Mouse (Mus musculus) kidney, postnatal 25 days (tissue): ENCODE results near the gene Usp25.

Experiments used
- DNase-seq, 2 experiments: peaks; one replicate each; pipeline ENCODE4 v3.0.0; 2021; ENCODE audit warnings: mixed read lengths in 2 of 2

Gene Usp25

GRCm38 (mm10) chr16:77013427-77014320 lies at the start of gene Usp25:
Gene Usp25 (plus strand): TSS chr16:77013706.
- DNase-seq, result peak; percentile 95 to 96

DNA sequence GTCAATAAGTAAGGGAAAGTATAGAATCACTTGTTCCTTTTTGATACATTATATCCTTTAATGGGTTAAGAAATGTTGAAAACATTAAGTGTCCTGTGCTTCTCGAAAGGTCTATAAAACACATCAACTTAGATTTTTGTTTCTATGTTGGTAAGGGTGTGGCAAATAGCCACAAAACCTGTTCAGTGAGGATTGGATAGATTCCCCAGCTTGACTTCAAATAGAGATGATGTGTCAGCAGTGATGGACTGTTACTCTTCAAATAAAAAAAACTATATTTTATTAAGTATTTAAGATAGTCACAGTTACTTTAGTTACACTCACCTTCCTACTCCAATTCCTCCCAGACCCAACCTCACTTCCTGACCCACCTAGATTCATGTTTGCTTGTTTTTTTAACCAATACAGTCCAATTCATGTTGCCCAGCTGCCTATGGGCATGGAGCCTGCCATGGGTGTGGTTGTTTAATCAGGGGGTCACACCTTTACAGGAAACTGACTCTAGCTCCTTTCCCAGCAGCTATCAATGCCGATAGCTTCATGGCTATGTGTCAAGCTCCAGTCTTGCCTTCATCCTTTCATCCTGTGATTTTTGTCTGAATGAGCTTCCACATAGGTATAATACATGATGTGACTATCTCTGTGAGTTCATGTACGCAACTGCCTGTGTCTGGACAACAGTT lies 45.8 kb upstream of the Usp25 start:
- DNase-seq, result no peak

DNA sequence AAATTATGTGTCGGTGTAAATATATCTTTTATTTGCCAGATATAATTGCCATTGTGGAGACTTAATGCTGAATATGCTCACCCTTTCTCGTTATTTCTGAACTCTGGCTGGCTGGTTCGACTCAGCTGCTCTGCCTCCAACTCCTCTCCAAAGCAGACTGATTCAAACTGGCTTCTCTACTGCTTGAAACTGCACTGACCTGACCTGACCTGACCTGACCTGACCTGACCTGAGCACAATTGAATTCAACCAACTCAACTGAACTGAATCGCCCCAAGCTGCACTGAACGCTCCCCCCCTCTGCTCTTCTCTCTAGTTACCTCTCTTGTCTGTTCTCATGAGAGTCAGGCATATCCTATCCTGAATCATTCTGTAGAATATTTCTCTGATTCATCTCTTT lies 42.3 kb upstream of the Usp25 start:
- no peak for DNase-seq

- DNase-seq, result peak in 1 of 2 experiments; percentile 31
Observed at GRCm38 (mm10) chr16:76976787-76977430, 36.6 kb upstream of the Usp25 start.

DNA sequence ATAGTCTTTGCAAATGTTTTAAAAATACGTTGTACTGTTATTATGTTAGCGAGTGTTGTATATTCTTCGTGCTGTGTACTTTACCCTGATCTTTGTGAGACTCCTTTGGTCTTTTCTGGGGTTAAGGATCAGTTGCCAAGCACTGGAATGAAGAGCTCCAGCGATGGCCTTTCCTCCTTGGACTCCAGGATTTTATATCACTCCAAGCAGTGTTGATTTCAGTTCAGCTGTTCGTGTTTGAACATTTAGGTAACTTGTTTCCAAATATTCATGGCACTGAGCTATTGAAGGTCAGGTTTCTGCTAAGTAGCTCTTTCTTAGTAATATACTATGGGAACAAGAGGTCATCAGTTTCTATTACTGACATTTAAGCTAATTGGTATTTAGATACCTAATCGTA lies 29.8 kb upstream of the Usp25 start:
- no peak for DNase-seq

- no peak for DNase-seq
Observed at GRCm38 (mm10) chr16:76987711-76988110, 25.8 kb upstream of the Usp25 start.

GRCm38 (mm10) chr16:77003900-77004299 lies 9.6 kb upstream of the Usp25 start:
- no peak for DNase-seq

DNA sequence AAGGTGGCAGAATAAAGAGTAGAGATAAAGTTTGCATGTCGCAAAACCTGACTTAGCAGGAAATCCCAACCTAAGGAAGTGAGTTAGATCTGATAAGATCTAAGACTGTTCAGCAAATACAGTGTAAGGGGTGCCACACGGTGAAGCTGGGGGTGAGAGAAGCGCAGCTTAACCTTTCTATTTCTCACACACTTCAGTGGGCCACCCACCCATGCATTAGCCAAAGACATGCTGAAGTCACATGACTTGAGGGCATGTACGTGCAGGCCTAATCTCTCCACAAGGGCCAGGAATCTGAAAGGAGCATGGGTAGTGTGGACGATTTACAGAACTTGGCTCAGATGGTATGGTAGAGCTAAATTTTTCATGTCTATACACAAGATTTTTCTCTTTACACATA lies 4.3 kb upstream of the Usp25 start:
- DNase-seq, result no peak

DNA sequence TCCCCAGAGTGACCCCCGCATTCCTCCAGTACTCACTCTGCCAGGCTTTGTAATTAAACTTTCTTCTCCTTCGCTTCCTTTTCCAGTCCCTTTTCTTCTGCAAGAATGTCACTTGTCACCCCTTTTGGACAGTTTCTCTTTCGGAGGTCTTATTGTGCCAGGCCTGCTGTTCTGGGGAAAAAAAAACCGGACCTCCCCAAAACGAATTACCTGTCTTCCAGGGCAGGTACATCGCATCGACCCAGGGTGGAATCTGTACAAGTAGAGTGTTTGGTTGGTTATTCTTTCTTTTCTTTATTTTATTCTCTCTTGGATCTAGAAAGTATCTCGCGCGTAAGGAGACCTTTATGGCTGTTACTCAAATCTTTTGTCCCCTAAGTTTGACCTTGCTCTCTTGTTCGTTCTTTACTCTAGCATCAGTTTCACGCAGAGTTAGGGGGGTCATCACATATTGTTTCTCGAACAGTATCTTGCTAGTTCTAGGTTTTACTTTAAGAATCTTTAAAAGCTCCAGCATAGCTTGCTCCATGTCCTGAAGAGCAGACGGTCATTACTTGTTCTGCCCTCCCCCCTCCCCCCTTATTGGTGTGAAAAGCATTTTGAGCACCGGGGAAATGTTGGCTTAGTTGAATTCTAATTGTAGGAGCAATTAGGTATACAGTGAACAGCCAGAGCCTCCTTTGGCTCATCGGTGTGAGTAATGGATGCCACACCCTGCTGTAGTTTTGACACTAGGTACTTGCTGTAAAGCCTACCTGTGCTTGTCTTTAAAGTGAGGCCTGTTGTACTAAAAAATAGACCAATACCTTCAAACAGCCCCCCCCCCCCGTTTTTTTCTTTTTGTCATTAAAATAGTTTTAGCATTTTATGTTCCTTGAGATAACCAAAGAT lies 1.1 kb downstream of the Usp25 start:
- DNase-seq, result no peak

GRCm38 (mm10) chr16:77015380-77016346 lies 2.2 kb downstream of the Usp25 start:
- no peak for DNase-seq

DNA sequence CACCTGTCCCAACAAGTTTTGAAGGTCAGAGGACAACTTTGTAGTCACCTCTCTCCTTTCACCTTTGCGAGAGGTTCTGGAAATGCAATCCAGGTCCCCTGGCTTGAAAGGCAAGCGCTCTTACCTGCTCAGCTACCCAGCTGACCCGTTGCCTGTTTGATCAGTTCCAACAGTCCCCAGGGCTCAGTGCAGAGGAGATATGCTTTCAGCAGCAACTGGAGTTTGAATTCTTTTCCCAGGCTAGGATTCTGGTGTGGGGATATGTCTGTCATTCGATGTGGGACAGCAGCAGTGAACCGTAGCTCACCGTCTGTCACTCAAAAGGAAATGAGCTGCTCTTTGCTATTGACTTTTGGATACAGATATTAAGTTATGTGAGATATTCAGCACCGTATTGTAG lies 4.4 kb downstream of the Usp25 start:
- DNase-seq, result peak in 1 of 2 experiments; percentile 5

DNA sequence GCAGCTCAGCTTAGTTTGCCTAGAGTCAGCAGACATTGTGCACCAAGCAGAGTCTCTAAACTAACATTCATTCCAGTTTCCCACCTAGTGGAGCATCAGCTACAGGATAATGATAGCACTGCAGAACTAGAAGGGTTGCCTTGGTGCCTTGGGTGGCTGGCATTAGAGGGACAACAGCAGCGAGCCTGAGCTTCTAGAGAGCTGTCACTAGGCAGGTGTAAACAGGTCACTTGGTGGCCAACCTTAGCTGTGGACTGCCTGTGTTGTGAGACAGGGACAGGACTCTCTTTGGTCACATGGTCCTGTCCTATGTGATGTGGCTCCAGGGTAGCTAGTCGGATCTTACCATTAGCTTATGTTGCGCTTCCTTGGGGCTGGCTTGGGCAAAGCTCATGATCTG lies 6.7 kb downstream of the Usp25 start:
- DNase-seq, result no peak

GRCm38 (mm10) chr16:77023627-77024379 lies 10.3 kb downstream of the Usp25 start:
- peak in 1 of 2 experiments; percentile 7 for DNase-seq

- DNase-seq, result no peak
Observed at GRCm38 (mm10) chr16:77026099-77026498, 12.6 kb downstream of the Usp25 start.

GRCm38 (mm10) chr16:77026933-77027332 lies 13.4 kb downstream of the Usp25 start:
- DNase-seq, result no peak

- DNase-seq, result no peak
Observed at GRCm38 (mm10) chr16:77027976-77028686, 14.6 kb downstream of the Usp25 start.

DNA sequence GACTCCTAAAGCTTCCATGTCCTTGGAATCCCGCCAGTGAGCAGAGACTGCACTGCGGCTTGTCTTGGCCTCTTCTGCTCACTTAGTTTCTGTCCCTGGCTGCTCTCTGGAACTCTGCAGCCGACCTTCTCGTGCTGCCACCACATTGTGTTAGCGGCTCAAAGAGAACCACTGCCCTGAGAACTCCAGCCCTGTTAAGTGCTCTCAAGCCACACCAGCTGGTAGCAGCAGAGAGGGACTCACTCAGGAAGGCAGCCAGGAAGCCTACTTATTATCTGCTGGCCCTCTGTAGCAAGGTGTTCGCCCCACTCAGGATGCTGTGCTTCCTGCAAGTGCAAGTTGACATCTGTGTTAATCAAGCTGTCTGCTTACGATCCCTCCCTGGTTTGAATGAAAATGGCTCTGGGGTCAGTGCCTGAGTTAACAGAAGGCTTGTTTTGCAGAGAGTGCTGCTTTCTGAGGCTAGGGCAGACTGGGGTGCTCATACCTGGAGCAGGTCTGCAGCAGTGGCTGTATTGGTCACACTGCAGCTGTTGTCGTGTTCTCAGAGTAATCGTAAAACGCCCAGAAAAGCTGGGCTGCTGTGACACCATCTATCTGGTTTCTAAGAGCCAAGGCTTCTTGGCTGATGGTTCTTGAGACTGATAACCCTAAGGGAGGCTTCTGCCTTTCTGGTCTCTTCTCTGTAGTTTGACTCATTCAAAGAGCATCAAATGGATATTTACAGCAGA lies 15.3 kb downstream of the Usp25 start:
- DNase-seq, result peak; percentile 74 to 79

DNA sequence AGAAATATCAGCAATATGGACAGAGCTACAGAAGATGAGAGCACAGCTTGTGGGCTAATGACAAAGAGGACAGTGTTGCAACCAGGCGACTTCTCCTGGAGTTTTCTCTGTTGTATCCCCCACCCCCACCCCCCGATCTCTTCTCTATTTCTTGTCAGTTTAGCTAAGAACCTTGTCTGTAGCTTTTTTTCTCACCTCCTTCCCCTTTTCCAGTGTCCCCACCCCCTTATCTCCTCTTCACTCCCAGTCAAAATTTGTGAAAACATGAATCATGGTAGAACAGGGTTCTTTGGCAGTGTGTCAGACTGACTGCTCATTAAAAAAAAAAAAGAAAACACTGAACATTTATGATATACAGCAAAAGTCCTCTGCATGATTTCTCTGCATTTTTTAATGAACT lies 16.9 kb downstream of the Usp25 start:
- no peak for DNase-seq

DNA sequence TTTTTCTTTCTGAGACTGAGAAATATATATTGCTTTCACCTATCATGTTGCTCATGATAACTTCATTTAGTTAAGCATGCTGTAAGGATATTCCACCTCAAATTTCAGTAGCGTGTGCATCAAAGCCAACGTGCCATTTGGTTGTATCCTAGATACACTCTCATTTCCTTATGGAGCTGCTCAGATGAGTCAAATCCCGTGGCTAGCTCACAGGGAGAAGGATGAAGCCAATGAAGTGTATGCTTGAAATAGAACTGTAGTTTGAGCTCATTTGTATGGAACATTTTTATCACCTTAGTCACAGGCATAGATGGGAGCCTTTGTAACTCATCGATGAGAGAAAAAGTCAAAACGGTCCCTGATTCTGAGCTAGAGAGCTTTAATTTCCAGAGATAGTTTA lies 20.8 kb downstream of the Usp25 start:
- no peak for DNase-seq
